Mouse (Mus musculus): ENCODE results near the gene App. TPM values are rescaled to one million over a fixed set of nuclear protein-coding genes. Genes with fewer than 3 reads are reported as not detected.

Gene App
- polyA plus RNA-seq, 1 experiment from 2014 or later: 166 TPM

- Histone ChIP-seq H3K27ac (replicated peaks) (peak overlapping the region; percentile 62), H3K4me3 (no peak overlapping the region), H3K36me3 (peaks cover 53% of the 10 kb centered on the region), H3K4me1 (peaks cover 33% of the 10 kb centered on the region), H3K4me2 (peak overlapping the region; percentile 3; the same call in 1 of the 2 replicates), H3K9ac (no peak overlapping the region), H3K27me3 (replicated peaks) (no peaks in the 10 kb centered on the region), H3K9me3 (no peaks in the 10 kb centered on the region)
- WGBS: 22% methylated on average over 6 of the region's 6 CpGs
- ATAC-seq (ENCODE audit: extremely low read depth, insufficient number of reproducible peaks, low FRiP score, low TSS enrichment): peak; percentile 52; the same call in 1 of the 2 replicates
Measured at GRCm38 (mm10) chr16:84989938-84990337, 183.6 kb downstream of the App start.

GRCm38 (mm10) chr16:84989476-84989875 is 184.1 kb downstream of the App start:
- no peak overlapping the region for H3K9ac ChIP-seq
- H3K27me3 ChIP-seq (replicated peaks): no peaks in the 10 kb centered on the region
- no peak for ATAC-seq (ENCODE audit: extremely low read depth, insufficient number of reproducible peaks, low FRiP score, low TSS enrichment)
- H3K9me3 ChIP-seq: no peaks in the 10 kb centered on the region
- H3K4me2 ChIP-seq: no peak overlapping the region
- H3K4me3 ChIP-seq: no peak overlapping the region
- H3K27ac ChIP-seq (replicated peaks): peak overlapping the region; percentile 62
- H3K36me3 ChIP-seq: peaks cover 55% of the 10 kb centered on the region
- H3K4me1 ChIP-seq: peaks cover 32% of the 10 kb centered on the region
- 87% methylated on average over 10 of the region's 10 CpGs for WGBS

GRCm38 (mm10) chr16:84987724-84988287 is 185.8 kb downstream of the App start:
- H3K4me2 ChIP-seq: no peak overlapping the region
- H3K4me3 ChIP-seq: no peak overlapping the region
- peaks cover 38% of the 10 kb centered on the region for H3K4me1 ChIP-seq
- no peak overlapping the region for H3K9ac ChIP-seq
- H3K36me3 ChIP-seq: peaks cover 46% of the 10 kb centered on the region
- no peak overlapping the region for H3K27ac ChIP-seq (replicated peaks)
- no peak for ATAC-seq (ENCODE audit: extremely low read depth, insufficient number of reproducible peaks, low FRiP score, low TSS enrichment)
- 84% methylated on average over 8 of the region's 8 CpGs for WGBS
- H3K27me3 ChIP-seq (replicated peaks): no peaks in the 10 kb centered on the region
- H3K9me3 ChIP-seq: no peaks in the 10 kb centered on the region

GRCm38 (mm10) chr16:84986016-84986631 is 187.4 kb downstream of the App start:
- ATAC-seq (ENCODE audit: extremely low read depth, insufficient number of reproducible peaks, low FRiP score, low TSS enrichment): no peak
- H3K36me3 ChIP-seq: peaks cover 34% of the 10 kb centered on the region
- no peaks in the 10 kb centered on the region for H3K27me3 ChIP-seq (replicated peaks)
- 0 out of 2 replicates have a peak overlapping the region, but pooled peaks have one; percentile 28 for H3K9ac ChIP-seq
- no peak overlapping the region for H3K4me2 ChIP-seq
- 58% methylated on average over 11 of the region's 11 CpGs for WGBS
- H3K4me3 ChIP-seq: no peak overlapping the region
- peak overlapping the region; percentile 61 for H3K27ac ChIP-seq (replicated peaks)
- H3K4me1 ChIP-seq: peaks cover 38% of the 10 kb centered on the region
- no peaks in the 10 kb centered on the region for H3K9me3 ChIP-seq

- no peak for ATAC-seq (ENCODE audit: extremely low read depth, insufficient number of reproducible peaks, low FRiP score, low TSS enrichment)
- Histone ChIP-seq H3K27me3 (replicated peaks) (no peaks in the 10 kb centered on the region), H3K9me3 (no peaks in the 10 kb centered on the region), H3K4me3 (no peak overlapping the region), H3K4me2 (no peak overlapping the region), H3K27ac (replicated peaks) (0 out of 2 replicates have a peak overlapping the region, but pooled peaks have one; percentile 61), H3K9ac (no peak overlapping the region), H3K4me1 (peaks cover 33% of the 10 kb centered on the region), H3K36me3 (peaks cover 34% of the 10 kb centered on the region)
- WGBS: 90% methylated on average over 3 of the region's 3 CpGs
Measured at GRCm38 (mm10) chr16:84985340-84985739, 188.2 kb downstream of the App start.

GRCm38 (mm10) chr16:84983428-84983827 is 190.1 kb downstream of the App start:
- Histone ChIP-seq H3K27ac (replicated peaks) (peak overlapping the region; percentile 28; the same call in 1 of the 2 replicates), H3K27me3 (replicated peaks) (no peaks in the 10 kb centered on the region), H3K36me3 (peaks cover 33% of the 10 kb centered on the region), H3K4me3 (no peak overlapping the region), H3K9ac (no peak overlapping the region), H3K4me1 (peaks cover 25% of the 10 kb centered on the region), H3K9me3 (no peaks in the 10 kb centered on the region), H3K4me2 (no peak overlapping the region)
- WGBS: 60% methylated on average over 3 of the region's 3 CpGs
- no peak for ATAC-seq (ENCODE audit: extremely low read depth, insufficient number of reproducible peaks, low FRiP score, low TSS enrichment)

- Histone ChIP-seq H3K36me3 (peaks cover 33% of the 10 kb centered on the region), H3K4me3 (no peak overlapping the region), H3K9ac (no peak overlapping the region), H3K4me1 (peaks cover 21% of the 10 kb centered on the region), H3K4me2 (no peak overlapping the region), H3K9me3 (no peaks in the 10 kb centered on the region), H3K27ac (replicated peaks) (no peak overlapping the region), H3K27me3 (replicated peaks) (no peaks in the 10 kb centered on the region)
- 82% methylated on average over 3 of the region's 3 CpGs for WGBS
- no peak for ATAC-seq (ENCODE audit: extremely low read depth, insufficient number of reproducible peaks, low FRiP score, low TSS enrichment)
Measured at GRCm38 (mm10) chr16:84982589-84982988, 191.0 kb downstream of the App start.

- 55% methylated on average over 5 of the region's 5 CpGs for WGBS
- no peak overlapping the region for H3K27ac ChIP-seq (replicated peaks)
Measured at GRCm38 (mm10) chr16:84978589-84978988, 195.0 kb downstream of the App start.

GRCm38 (mm10) chr16:84974176-84974518 is 199.4 kb downstream of the App start:
- Histone ChIP-seq H3K4me1 (peaks cover 37% of the 10 kb centered on the region), H3K4me2 (no peak overlapping the region), H3K36me3 (peaks cover 66% of the 10 kb centered on the region), H3K27me3 (replicated peaks) (no peaks in the 10 kb centered on the region), H3K4me3 (no peak overlapping the region), H3K9me3 (no peaks in the 10 kb centered on the region), H3K9ac (no peak overlapping the region), H3K27ac (replicated peaks) (peak overlapping the region; percentile 83)
- ATAC-seq (ENCODE audit: extremely low read depth, insufficient number of reproducible peaks, low FRiP score, low TSS enrichment): no peak
- WGBS: 35% methylated on average over 6 of the region's 6 CpGs

More at GRCm38 (mm10) chr16:84978589-84978988, 195.0 kb downstream of the App start:
- no peak overlapping the region for H3K9ac ChIP-seq
- H3K4me2 ChIP-seq: no peak overlapping the region
- peaks cover 42% of the 10 kb centered on the region for H3K36me3 ChIP-seq
- peaks cover 18% of the 10 kb centered on the region for H3K4me1 ChIP-seq
- H3K9me3 ChIP-seq: no peaks in the 10 kb centered on the region
- no peaks in the 10 kb centered on the region for H3K27me3 ChIP-seq (replicated peaks)
- no peak for ATAC-seq (ENCODE audit: extremely low read depth, insufficient number of reproducible peaks, low FRiP score, low TSS enrichment)
- H3K4me3 ChIP-seq: no peak overlapping the region

GRCm38 (mm10) chr16:84973446-84974175 is 200.0 kb downstream of the App start:
- 82% methylated on average over 15 of the region's 15 CpGs for WGBS
- Histone ChIP-seq H3K36me3 (peaks cover 70% of the 10 kb centered on the region), H3K27me3 (replicated peaks) (no peaks in the 10 kb centered on the region), H3K9ac (no peak overlapping the region), H3K9me3 (no peaks in the 10 kb centered on the region), H3K4me3 (no peak overlapping the region), H3K4me2 (no peak overlapping the region), H3K4me1 (peaks cover 34% of the 10 kb centered on the region), H3K27ac (replicated peaks) (peak overlapping the region; percentile 83)
- no peak for ATAC-seq (ENCODE audit: extremely low read depth, insufficient number of reproducible peaks, low FRiP score, low TSS enrichment)

- WGBS: 44% methylated on average over 16 of the region's 16 CpGs
- no peak overlapping the region for H3K4me3 ChIP-seq
- H3K36me3 ChIP-seq: peaks cover 69% of the 10 kb centered on the region
- H3K9me3 ChIP-seq: no peaks in the 10 kb centered on the region
- H3K27ac ChIP-seq (replicated peaks): peak overlapping the region; percentile 73
- peak overlapping the region; percentile 37 for H3K4me2 ChIP-seq
- no peaks in the 10 kb centered on the region for H3K27me3 ChIP-seq (replicated peaks)
- no peak for ATAC-seq (ENCODE audit: extremely low read depth, insufficient number of reproducible peaks, low FRiP score, low TSS enrichment)
- H3K4me1 ChIP-seq: peaks cover 33% of the 10 kb centered on the region
- H3K9ac ChIP-seq: 0 out of 2 replicates have a peak overlapping the region, but pooled peaks have one; percentile 24
Measured at GRCm38 (mm10) chr16:84971535-84972330, 201.8 kb downstream of the App start.

Data from heart, embryonic 13.5 days (tissue).